Mouse (Mus musculus): ENCODE data around the gene Trpm3.
"Not testable (repeated sequence)": the region's sequence is repeated elsewhere in the genome, so short reads cannot be mapped to it uniquely, and the experiment has no call there.

Gene Trpm3

DNA sequence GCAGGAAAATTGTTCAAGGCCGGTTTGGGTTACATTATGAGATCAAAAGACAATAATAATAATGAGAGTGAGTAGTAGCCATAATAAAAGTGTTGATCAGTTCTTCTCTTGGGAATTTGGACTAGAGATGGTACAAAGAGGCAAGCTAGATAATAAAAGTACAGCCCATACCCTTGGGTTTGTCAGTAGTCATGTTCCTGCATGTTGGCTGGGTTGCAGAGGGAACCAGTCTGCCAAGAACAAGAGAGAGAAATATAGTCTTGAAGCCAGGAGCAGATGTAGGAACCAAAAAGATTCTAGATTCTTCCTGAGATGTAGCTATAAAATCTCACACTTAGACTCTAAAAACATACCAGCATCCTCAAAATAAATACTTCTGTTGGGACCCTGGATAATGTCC lies 861.4 kb downstream of the Trpm3 start:
- DNase-seq: no peak

- DNase-seq: no peak
Measured at GRCm38 (mm10) chr19:23003861-23004260, 865.0 kb downstream of the Trpm3 start.

GRCm38 (mm10) chr19:23005851-23006250 lies 867.0 kb downstream of the Trpm3 start:
- no peak for DNase-seq

DNA sequence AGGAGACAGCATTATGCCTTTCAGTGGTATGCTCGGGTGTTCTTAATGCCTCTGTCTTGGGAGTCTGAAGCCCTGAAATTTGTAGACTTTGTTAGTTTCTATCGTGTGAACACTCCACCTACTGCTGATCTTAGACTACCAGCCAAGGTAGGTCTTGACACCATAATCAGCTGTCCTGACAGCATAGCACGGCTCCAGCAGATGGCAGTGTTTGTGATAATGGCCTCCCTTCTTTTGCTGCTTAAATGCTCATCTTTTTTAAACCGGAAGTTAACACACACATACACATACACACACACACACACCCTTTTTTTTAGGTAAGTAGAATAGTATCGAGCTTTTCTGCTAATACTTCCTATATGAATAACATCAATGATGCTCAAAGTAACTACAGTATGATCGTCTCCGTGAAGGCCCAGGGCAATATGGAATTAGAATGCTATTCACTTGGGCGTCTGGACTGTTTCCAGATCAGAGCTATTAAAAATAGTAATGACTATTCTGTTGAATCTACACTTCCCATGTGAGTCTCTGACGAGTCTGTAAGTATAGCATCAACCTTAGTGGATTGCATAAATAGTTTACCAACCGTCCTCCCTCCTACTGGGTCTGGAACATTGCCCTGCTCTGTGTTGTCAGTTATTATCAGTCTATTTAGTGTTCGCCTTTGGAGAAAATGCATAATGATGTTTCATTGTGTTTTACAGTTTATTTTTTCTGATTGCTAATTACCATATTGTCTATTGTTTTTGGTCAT lies 867.8 kb downstream of the Trpm3 start:
- peak; percentile 13 for DNase-seq

DNA sequence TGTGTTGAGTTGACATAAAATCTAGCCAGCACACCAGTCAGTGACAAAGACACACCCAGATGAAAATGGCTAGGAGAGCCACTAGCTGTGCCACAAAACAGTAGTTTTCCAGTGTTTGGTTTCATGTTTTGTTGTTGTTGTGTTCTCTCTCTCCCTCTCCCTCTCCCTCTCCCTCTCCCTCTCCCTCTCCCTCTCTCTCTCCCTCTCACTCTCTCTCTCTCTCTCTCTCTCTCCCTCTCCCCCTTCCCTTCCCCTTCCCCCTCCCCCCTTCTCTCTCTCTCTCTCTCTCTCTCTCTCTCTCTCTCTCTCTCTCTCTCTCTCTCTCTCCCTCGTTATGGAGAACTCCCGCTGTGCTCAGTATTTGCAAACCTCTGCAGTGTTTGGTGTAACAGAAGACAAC lies 874.8 kb downstream of the Trpm3 start:
- no peak for DNase-seq

GRCm38 (mm10) chr19:23015516-23015915 lies 876.7 kb downstream of the Trpm3 start:
- DNase-seq: peak; percentile 16

DNA sequence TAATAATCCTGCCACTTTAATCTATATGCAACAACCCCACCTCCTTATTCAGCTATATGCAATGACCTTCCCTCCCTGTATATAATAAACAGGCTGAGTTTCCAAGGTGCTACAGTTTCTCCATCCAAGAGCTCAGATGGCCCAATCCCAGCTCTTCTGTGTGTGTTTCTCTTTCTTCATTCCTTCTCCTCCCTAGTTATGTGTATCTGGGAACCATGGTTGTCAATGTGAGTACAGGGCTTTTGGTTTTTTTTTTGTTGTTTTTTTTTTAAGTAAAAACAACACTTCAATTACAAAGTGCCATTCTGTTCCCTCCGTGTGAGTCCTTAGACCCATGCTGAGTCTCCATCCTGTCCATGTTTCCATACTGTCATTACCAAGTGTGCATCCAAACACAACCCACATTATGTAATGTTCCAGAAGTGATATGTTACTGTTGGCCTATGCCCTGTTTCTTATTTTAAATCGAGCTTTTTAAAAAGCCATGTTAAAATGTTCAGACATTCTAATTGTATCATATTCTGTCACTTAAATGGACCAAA lies 879.4 kb downstream of the Trpm3 start:
- DNase-seq: no peak

DNA sequence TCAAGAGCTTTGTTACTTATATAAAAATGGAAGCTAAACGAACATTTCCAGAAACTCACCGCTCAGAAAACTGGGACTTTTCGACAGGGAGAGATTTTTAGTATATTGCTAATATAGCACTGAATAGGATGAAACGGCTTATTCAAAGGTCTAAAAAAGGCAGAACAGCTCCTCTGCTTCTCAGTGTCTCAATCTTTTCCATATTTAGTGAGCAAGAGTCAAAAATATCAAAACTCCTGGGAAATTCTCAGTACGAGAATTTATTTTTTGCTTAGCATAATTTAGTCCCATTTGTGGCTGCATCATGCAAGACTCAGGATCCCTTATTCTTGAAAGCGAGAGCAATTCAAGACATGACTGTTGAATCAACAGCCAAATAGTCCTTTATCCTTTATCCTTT lies 884.1 kb downstream of the Trpm3 start:
- DNase-seq: no peak

DNA sequence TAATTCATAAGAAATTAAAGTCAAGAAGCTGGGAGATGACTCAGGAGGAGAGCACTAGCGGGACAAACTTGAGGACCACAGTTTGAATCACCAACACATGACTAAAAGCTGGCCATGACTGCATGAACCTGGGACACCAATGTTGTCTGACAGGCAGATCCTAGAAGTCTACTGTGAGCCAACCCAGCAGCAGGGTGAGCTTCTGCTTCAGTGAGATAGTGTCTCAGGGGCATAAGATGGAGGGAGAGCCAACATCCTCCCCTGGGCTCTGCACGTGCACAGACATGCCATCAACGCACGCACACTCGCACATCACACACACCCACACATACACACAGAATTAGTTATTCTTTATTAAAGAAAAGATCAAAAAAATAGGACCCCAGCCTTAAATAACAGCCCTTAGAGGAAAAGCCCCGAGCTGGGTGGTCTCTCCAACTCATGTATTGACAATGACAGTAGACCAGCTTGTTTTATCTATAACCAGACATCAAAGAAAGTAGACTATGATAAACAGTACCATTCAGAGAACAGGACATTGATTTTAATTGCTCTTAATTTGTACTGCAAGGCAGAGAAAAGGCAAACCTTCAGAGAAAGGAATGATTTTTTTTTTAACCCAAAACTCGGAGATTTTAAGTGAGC lies 884.6 kb downstream of the Trpm3 start:
- DNase-seq: no peak

GRCm38 (mm10) chr19:23024821-23025220 lies 886.0 kb downstream of the Trpm3 start:
- no peak for DNase-seq

- DNase-seq: no peak
Measured at GRCm38 (mm10) chr19:23026427-23026826, 887.6 kb downstream of the Trpm3 start.

DNA sequence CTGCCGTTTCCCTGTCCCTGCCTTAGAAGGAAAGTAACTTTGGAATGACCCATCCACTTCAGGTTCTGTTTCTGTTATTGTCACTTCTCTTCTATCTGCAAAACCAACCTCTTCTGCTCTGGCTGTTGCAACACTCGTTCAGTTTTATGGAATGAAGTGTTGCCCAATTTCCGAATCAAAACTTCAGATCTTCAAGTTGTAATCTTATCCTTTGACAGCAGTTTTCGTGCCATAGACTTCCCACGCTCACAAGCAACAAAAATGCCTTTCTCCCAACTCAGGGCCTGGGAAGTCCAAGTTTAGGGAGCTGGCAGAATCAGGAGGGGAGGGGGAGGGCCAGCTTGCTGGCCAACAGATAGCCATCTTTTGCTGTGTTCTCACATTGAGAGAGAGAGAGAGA lies 889.4 kb downstream of the Trpm3 start:
- no peak for DNase-seq

DNA sequence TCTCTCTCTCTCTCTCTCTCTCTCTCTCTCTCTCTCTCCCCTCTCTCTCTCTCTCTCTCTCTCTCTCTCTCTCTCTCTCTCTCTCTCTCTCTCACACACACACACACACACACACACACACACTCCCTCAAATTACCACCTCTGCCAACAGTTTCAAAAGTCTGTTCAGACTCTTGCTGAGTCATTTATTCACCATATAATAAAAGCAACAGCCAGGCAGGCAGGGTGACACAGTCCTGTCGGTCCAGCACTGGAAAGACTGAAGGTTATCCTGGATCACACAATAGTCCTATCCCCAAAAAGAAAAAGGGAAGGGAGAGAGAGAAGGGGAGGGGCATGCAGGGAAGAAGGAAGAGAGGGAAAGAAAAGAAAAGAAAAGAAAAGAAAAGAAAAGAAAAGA lies 894.5 kb downstream of the Trpm3 start:
- not testable (repeated sequence) for DNase-seq

DNA sequence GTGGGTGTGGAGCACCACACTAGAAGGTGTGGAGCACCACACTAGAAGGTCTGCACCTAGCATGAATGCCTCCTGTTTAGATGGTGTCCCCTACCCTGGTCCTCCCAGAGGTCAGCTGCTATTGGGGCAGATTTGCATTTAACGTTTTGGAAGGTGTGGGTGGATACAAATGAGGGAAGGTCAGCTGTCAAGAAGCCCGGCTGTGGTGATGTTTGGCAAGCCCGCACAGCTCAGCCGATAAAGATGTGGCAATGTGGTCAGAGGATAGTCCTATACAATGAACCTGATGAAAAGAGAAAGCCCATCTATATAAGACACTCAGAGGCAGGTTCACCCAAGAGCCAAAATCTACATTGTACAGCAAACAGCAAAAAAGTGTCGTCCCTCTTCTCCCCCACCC lies 895.3 kb downstream of the Trpm3 start:
- no peak for DNase-seq

DNA sequence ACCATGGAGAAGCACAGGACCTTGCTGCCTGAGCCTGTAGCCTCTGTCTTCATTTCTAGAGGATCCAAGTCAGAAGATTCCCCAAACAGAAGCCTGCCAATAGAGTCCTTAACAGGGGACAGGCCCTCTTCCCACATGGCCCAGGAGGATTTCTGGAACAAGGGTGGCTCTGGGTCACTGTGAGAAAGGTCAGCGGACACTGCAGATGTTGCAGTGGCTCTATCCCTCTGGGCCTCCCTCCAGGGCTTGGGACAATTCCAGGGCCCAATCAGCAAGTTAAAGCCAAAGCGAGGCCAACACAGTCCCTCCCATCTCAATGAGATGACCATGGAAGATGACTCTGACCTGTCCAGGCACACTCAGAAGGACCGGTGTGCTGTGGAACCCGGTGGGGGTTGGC lies 896.1 kb downstream of the Trpm3 start:
- DNase-seq: no peak

GRCm38 (mm10) chr19:23035786-23036185 lies 896.9 kb downstream of the Trpm3 start:
- DNase-seq: no peak

- DNase-seq: peak; percentile 10
Measured at GRCm38 (mm10) chr19:23036782-23037477, 898.1 kb downstream of the Trpm3 start.

GRCm38 (mm10) chr19:23037499-23037898 lies 898.7 kb downstream of the Trpm3 start:
- no peak for DNase-seq

GRCm38 (mm10) chr19:23038321-23038720 lies 899.5 kb downstream of the Trpm3 start:
- no peak for DNase-seq

- DNase-seq: no peak
Measured at GRCm38 (mm10) chr19:23041483-23042167, 902.8 kb downstream of the Trpm3 start.

- DNase-seq: no peak
Measured at GRCm38 (mm10) chr19:23042168-23042733, 903.4 kb downstream of the Trpm3 start.

GRCm38 (mm10) chr19:23043699-23044098 lies 904.9 kb downstream of the Trpm3 start:
- no peak for DNase-seq
